Mouse (Mus musculus): ENCODE measurements around the gene Kif3c. TPM values are rescaled to one million over a fixed set of nuclear protein-coding genes. Genes with fewer than 3 reads are reported as not detected.
"Not testable (repeated sequence)": the region's sequence is repeated elsewhere in the genome, so short reads cannot be mapped to it uniquely, and the experiment has no call there.

Gene Kif3c
- polyA plus RNA-seq, 1 experiment from 2014 or later, result 0.46 TPM

DNA sequence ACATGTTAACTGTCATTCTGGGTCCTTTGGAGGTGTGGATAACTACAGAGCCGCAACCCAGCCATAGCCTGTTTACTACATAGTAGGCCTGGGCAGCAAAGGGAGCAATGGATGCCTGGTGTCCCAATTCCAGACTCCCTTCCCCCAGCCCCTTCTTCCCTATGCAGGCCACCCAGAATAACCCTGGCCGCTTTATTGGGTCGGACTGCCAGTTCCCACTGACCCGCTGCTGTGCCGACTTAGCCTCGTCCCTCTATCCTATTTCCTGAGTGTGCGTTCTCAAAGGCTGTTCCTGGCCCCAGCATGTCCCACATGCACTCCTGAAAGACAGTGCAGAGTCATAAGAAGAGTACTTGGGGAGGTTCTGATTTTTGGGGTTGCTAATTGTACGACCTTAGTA lies 32.0 kb downstream of the Kif3c start:
- Histone ChIP-seq H3K9ac (replicated peaks) (no peak overlapping the region), H3K27ac (ENCODE audit: low read depth) (no peak overlapping the region), H3K4me2 (ENCODE audit: low read depth, low read length) (no peak overlapping the region), H3K4me3 (ENCODE audit: low read depth, low read length) (no peak overlapping the region), H3K9me3 (ENCODE audit: low read length) (no peaks in the 10 kb centered on the region), H3K36me3 (replicated peaks; ENCODE audit: insufficient read depth, low read length) (no peaks in the 10 kb centered on the region), H3K4me1 (ENCODE audit: insufficient read depth) (no peaks in the 10 kb centered on the region), H3K27me3 (ENCODE audit: insufficient read depth, low read length) (no peaks in the 10 kb centered on the region)
- no peak for ATAC-seq
- TF ChIP-seq CTCF (IDR thresholded peaks at IDR 0.05; ENCODE audit: low read depth) (no peak), EP300 (IDR thresholded peaks at IDR 0.05; ENCODE audit: low read depth) (no peak)
- DNase-seq, result no peak
- 85% methylated on average over 8 of the region's 8 CpGs for WGBS (ENCODE audit: insufficient replicate concordance)

GRCm38 (mm10) chr12:3405662-3406061 lies 40.7 kb downstream of the Kif3c start:
- DNase-seq; H3K4me2 ChIP-seq (ENCODE audit: low read depth, low read length); H3K9ac ChIP-seq (replicated peaks); H3K27ac ChIP-seq (ENCODE audit: low read depth); H3K36me3 ChIP-seq (replicated peaks; ENCODE audit: insufficient read depth, low read length); H3K4me1 ChIP-seq (ENCODE audit: insufficient read depth); H3K9me3 ChIP-seq (ENCODE audit: low read length); ATAC-seq; H3K27me3 ChIP-seq (ENCODE audit: insufficient read depth, low read length); H3K4me3 ChIP-seq (ENCODE audit: low read depth, low read length): not testable (repeated sequence)
- 87% methylated on average over 3 of the region's 3 CpGs for WGBS (ENCODE audit: insufficient replicate concordance)

DNA sequence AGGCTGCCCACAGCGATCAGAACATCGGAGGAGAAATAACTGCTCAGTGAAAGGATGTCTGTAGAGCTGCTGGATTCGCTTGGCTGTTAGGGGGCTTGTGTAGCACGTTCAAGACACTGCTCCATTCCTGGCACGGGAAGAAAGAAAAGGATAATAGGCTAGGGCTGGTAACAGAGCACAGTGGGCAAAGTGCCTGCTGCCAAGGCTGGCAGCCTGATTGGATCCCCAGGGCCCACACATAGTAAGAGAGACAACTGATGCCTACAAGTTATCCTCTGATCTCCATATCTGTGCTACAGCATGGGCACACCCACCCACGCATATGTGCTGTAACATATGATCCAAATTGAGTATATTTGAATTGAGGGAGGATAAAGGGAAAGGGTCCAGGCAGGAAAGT lies 41.7 kb downstream of the Kif3c start:
- no peak overlapping the region for H3K4me2 ChIP-seq (ENCODE audit: low read depth, low read length)
- H3K9ac ChIP-seq (replicated peaks), result no peak overlapping the region
- DNase-seq (no peak), ATAC-seq (no peak)
- no peaks in the 10 kb centered on the region for H3K9me3 ChIP-seq (ENCODE audit: low read length)
- H3K27me3 ChIP-seq (ENCODE audit: insufficient read depth, low read length), result no peaks in the 10 kb centered on the region
- 81% methylated on average over 6 of the region's 6 CpGs for WGBS (ENCODE audit: insufficient replicate concordance)
- no peak for TF ChIP-seq CTCF (IDR thresholded peaks at IDR 0.05; ENCODE audit: low read depth)
- TF ChIP-seq EP300 (IDR thresholded peaks at IDR 0.05; ENCODE audit: low read depth), result no peak
- H3K27ac ChIP-seq (ENCODE audit: low read depth), result no peak overlapping the region
- no peaks in the 10 kb centered on the region for H3K4me1 ChIP-seq (ENCODE audit: insufficient read depth)
- H3K36me3 ChIP-seq (replicated peaks; ENCODE audit: insufficient read depth, low read length), result peaks cover 5% of the 10 kb centered on the region; the same call in 1 of the 2 replicates
- no peak overlapping the region for H3K4me3 ChIP-seq (ENCODE audit: low read depth, low read length)

DNA sequence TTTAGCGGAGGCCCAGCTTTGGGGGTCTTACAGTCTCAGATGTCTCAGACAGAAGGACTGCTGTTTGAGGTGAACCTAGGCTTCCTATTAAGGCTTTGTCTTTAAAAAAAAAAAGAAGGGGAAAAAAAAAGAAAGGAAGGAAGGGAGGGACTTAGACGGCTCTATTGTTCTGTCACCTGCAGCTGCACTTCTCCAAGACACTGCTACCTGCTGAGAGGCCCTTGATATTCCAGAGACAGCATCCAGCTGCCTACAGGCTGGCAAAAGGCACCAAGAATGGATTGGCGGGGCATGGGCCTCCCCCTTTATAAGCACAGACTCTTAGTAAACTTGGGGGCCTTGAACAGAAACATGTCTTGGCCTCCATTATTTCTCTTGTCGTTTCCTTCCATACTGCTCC lies 50.0 kb downstream of the Kif3c start:
- WGBS (ENCODE audit: insufficient replicate concordance), result 90% methylated on average over 4 of the region's 4 CpGs
- H3K9me3 ChIP-seq (ENCODE audit: low read length), result no peaks in the 10 kb centered on the region
- H3K4me1 ChIP-seq (ENCODE audit: insufficient read depth), result no peaks in the 10 kb centered on the region
- no peaks in the 10 kb centered on the region for H3K36me3 ChIP-seq (replicated peaks; ENCODE audit: insufficient read depth, low read length)
- no peak overlapping the region for H3K9ac ChIP-seq (replicated peaks)
- no peak overlapping the region for H3K27ac ChIP-seq (ENCODE audit: low read depth)
- DNase-seq (no peak), ATAC-seq (no peak)
- no peaks in the 10 kb centered on the region for H3K27me3 ChIP-seq (ENCODE audit: insufficient read depth, low read length)
- no peak for TF ChIP-seq EP300 (IDR thresholded peaks at IDR 0.05; ENCODE audit: low read depth)
- TF ChIP-seq CTCF (IDR thresholded peaks at IDR 0.05; ENCODE audit: low read depth), result no peak
- H3K4me3 ChIP-seq (ENCODE audit: low read depth, low read length), result no peak overlapping the region
- H3K4me2 ChIP-seq (ENCODE audit: low read depth, low read length), result no peak overlapping the region

- WGBS (ENCODE audit: insufficient replicate concordance), result 66% methylated on average over 3 of the region's 3 CpGs
- H3K27me3 ChIP-seq (ENCODE audit: insufficient read depth, low read length), result no peaks in the 10 kb centered on the region
- DNase-seq, result no peak
- no peaks in the 10 kb centered on the region for H3K36me3 ChIP-seq (replicated peaks; ENCODE audit: insufficient read depth, low read length)
- no peak overlapping the region for H3K4me2 ChIP-seq (ENCODE audit: low read depth, low read length)
- H3K4me1 ChIP-seq (ENCODE audit: insufficient read depth), result no peaks in the 10 kb centered on the region
- no peak for ATAC-seq
- no peak for TF ChIP-seq EP300 (IDR thresholded peaks at IDR 0.05; ENCODE audit: low read depth)
- TF ChIP-seq CTCF (IDR thresholded peaks at IDR 0.05; ENCODE audit: low read depth), result no peak
- H3K9me3 ChIP-seq (ENCODE audit: low read length), result no peaks in the 10 kb centered on the region
- no peak overlapping the region for H3K9ac ChIP-seq (replicated peaks)
- H3K4me3 ChIP-seq (ENCODE audit: low read depth, low read length), result no peak overlapping the region
- H3K27ac ChIP-seq (ENCODE audit: low read depth), result no peak overlapping the region
Observed at GRCm38 (mm10) chr12:3418761-3419160, 53.8 kb downstream of the Kif3c start.

- ATAC-seq (no peak), DNase-seq (no peak)
- Histone ChIP-seq H3K27me3 (ENCODE audit: insufficient read depth, low read length) (no peaks in the 10 kb centered on the region), H3K4me2 (ENCODE audit: low read depth, low read length) (no peak overlapping the region), H3K9me3 (ENCODE audit: low read length) (no peaks in the 10 kb centered on the region), H3K36me3 (replicated peaks; ENCODE audit: insufficient read depth, low read length) (no peaks in the 10 kb centered on the region), H3K4me3 (ENCODE audit: low read depth, low read length) (no peak overlapping the region), H3K4me1 (ENCODE audit: insufficient read depth) (peaks cover 6% of the 10 kb centered on the region), H3K9ac (replicated peaks) (no peak overlapping the region), H3K27ac (ENCODE audit: low read depth) (no peak overlapping the region)
- no peak for TF ChIP-seq EP300 (IDR thresholded peaks at IDR 0.05; ENCODE audit: low read depth)
- TF ChIP-seq CTCF (IDR thresholded peaks at IDR 0.05; ENCODE audit: low read depth), result no peak
- 48% methylated on average over 2 of the region's 2 CpGs for WGBS (ENCODE audit: insufficient replicate concordance)
Observed at GRCm38 (mm10) chr12:3420519-3420918, 55.6 kb downstream of the Kif3c start.

DNA sequence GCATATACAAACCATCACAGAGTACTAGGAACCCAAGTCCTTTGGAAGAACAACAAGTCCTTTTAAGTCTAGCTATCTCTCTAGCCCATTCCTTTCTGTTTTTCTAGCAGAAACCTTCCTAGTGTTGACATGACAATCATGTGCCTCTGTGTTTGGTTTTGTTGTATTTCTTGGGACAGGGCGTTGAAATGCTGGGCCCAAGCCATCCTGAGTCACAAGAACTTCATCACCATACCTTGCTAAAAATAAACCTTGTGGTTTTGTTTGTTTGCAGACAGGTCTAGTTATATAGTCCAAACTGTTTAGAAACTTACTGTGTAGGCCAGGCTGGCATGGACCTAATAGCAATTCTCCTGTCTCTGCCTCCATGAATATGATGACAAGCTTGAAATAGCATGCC lies 57.9 kb downstream of the Kif3c start:
- peaks cover 8% of the 10 kb centered on the region for H3K4me1 ChIP-seq (ENCODE audit: insufficient read depth)
- H3K27ac ChIP-seq (ENCODE audit: low read depth), result no peak overlapping the region
- no peaks in the 10 kb centered on the region for H3K36me3 ChIP-seq (replicated peaks; ENCODE audit: insufficient read depth, low read length)
- ATAC-seq (no peak), DNase-seq (no peak)
- no peak overlapping the region for H3K4me2 ChIP-seq (ENCODE audit: low read depth, low read length)
- H3K27me3 ChIP-seq (ENCODE audit: insufficient read depth, low read length), result no peaks in the 10 kb centered on the region
- WGBS (ENCODE audit: insufficient replicate concordance), result 73% methylated on average over 1 of the region's 1 CpGs
- no peak for TF ChIP-seq EP300 (IDR thresholded peaks at IDR 0.05; ENCODE audit: low read depth)
- no peak for TF ChIP-seq CTCF (IDR thresholded peaks at IDR 0.05; ENCODE audit: low read depth)
- no peaks in the 10 kb centered on the region for H3K9me3 ChIP-seq (ENCODE audit: low read length)
- no peak overlapping the region for H3K4me3 ChIP-seq (ENCODE audit: low read depth, low read length)
- no peak overlapping the region for H3K9ac ChIP-seq (replicated peaks)
